In genomic region chr9:95566394-95566793, GRCm38 (mm10) we compare ENCODE assay signal across 30 mouse cellular contexts. TPM values are rescaled to one million over a fixed set of nuclear protein-coding genes. Genes with fewer than 3 reads are reported as not detected.
DNase-seq lines count a peak whose midpoint lies in the region; ATAC-seq and TF ChIP-seq lines count a peak whose summit lies in the region.
"Had no signal": no experiment of that assay in that cellular context is flagged by ENCODE, and none has a peak within 500 bp of the region (broad histone marks: within the 10 kb centered on the region; RNA-seq: fewer than 3 reads in every experiment).

No protein-coding gene starts in this region.

- intact Hi-C loops in heart, adult 2 months (cut with DNase I) = no loop called here

- no peak overlapping the region for H3K4me2 ChIP-seq in midbrain, embryonic 15.5 days
- H3K4me2 ChIP-seq: embryonic facial prominence, embryonic 13.5 days; forebrain, embryonic 12.5 days; heart, embryonic 12.5 days; heart, embryonic 15.5 days; hindbrain, embryonic 13.5 days had no signal

- H3K79me2 ChIP-seq in heart, adult 2 months (replicated peaks; ENCODE audit: control insufficient read depth, insufficient read depth, low read length) = no peaks in the 10 kb centered on the region

- peak overlapping the region; percentile 77 for H3K27ac ChIP-seq in heart, adult 2 months
- H3K27ac ChIP-seq in spleen, adult 2 months (ENCODE audit: insufficient read depth, low read length) = 0 out of 2 replicates have a peak overlapping the region, but pooled peaks have one; percentile 4
- no peak overlapping the region for H3K27ac ChIP-seq in midbrain, embryonic 15.5 days
- H3K27ac ChIP-seq: embryonic facial prominence, embryonic 10.5 days; embryonic facial prominence, embryonic 13.5 days; forebrain, embryonic 12.5 days; heart, embryonic 15.5 days; hindbrain, embryonic 10.5 days; hindbrain, embryonic 13.5 days; hindbrain, postnatal 0 days had no signal

- H3K4me1 ChIP-seq in heart, adult 2 months (ENCODE audit: control insufficient read depth, insufficient read depth, low read length) = no peaks in the 10 kb centered on the region
- H3K4me1 ChIP-seq in spleen, adult 2 months (ENCODE audit: control insufficient read depth, insufficient read depth, insufficient read length) = no peaks in the 10 kb centered on the region
- H3K4me1 ChIP-seq in midbrain, embryonic 15.5 days = peaks cover 14% of the 10 kb centered on the region
- H3K4me1 ChIP-seq: embryonic facial prominence, embryonic 13.5 days; forebrain, embryonic 12.5 days; hindbrain, embryonic 10.5 days had no signal

- no peak overlapping the region for H3K9ac ChIP-seq in heart, adult 2 months (ENCODE audit: low read depth, low read length)
- H3K9ac ChIP-seq in midbrain, embryonic 15.5 days = no peak overlapping the region
- H3K9ac ChIP-seq: embryonic facial prominence, embryonic 13.5 days; forebrain, embryonic 12.5 days; heart, embryonic 12.5 days; heart, embryonic 15.5 days; hindbrain, embryonic 13.5 days had no signal

- H3K9me3 ChIP-seq in midbrain, embryonic 15.5 days = no peaks in the 10 kb centered on the region
- H3K9me3 ChIP-seq: embryonic facial prominence, embryonic 10.5 days; embryonic facial prominence, embryonic 13.5 days; forebrain, embryonic 12.5 days; heart, embryonic 12.5 days; heart, embryonic 15.5 days; hindbrain, embryonic 10.5 days; hindbrain, embryonic 13.5 days had no signal

- no peaks in the 10 kb centered on the region; the same call in 1 of the 2 replicates for H3K36me3 ChIP-seq in heart, adult 2 months (ENCODE audit: control insufficient read depth, insufficient read depth, low read length)
- H3K36me3 ChIP-seq in spleen, adult 2 months (ENCODE audit: control insufficient read depth, insufficient read depth, low read length) = no peaks in the 10 kb centered on the region
- H3K36me3 ChIP-seq in midbrain, embryonic 15.5 days (replicated peaks) = no peaks in the 10 kb centered on the region
- H3K36me3 ChIP-seq: embryonic facial prominence, embryonic 10.5 days; embryonic facial prominence, embryonic 13.5 days; forebrain, embryonic 12.5 days; heart, embryonic 12.5 days; heart, embryonic 15.5 days; hindbrain, embryonic 10.5 days; hindbrain, embryonic 13.5 days had no signal

- TF ChIP-seq CTCF in heart, adult 2 months (IDR thresholded peaks at IDR 0.05) = no peak
- TF ChIP-seq CTCF in spleen, adult 2 months (IDR thresholded peaks at IDR 0.05; ENCODE audit: extremely low read depth, insufficient read depth, insufficient read length, insufficient replicate concordance) = no peak

- peak; percentile 91 for ATAC-seq in granulocyte monocyte progenitor cell, adult 5-6 weeks (replicated peaks; ENCODE audit: poor library complexity, severe bottlenecking)
- ATAC-seq in midbrain, embryonic 15.5 days (replicated peaks) = no peak
- ATAC-seq: CD4-positive, CD25-positive, alpha-beta regulatory T cell, adult 4 months; forebrain, embryonic 16.5 days; hindbrain, postnatal 0 days; inflammation-experienced regulatory T-cells, adult 6 months; intestine, embryonic 16.5 days; Patski had no signal

- 85% methylated on average over 10 of the region's 10 CpGs for WGBS in heart, adult 2 months
- 63% methylated on average over 10 of the region's 10 CpGs for WGBS in spleen, adult 2 months
- 87% methylated on average over 10 of the region's 10 CpGs for WGBS in midbrain, embryonic 15.5 days

- no peak for TF ChIP-seq EP300 in heart, adult 2 months (IDR thresholded peaks at IDR 0.05; ENCODE audit: insufficient read depth, low read depth, low read length)

- H3K4me3 ChIP-seq in heart, adult 2 months = no peak overlapping the region
- no peak overlapping the region for H3K4me3 ChIP-seq in spleen, adult 2 months (ENCODE audit: extremely low read depth, insufficient read depth, insufficient read length)
- H3K4me3 ChIP-seq in midbrain, embryonic 15.5 days = no peak overlapping the region
- H3K4me3 ChIP-seq: embryonic facial prominence, embryonic 10.5 days; embryonic facial prominence, embryonic 13.5 days; erythroblast, embryonic 14.5 days; forebrain, embryonic 12.5 days; heart, embryonic 12.5 days; heart, embryonic 15.5 days; hindbrain, embryonic 10.5 days; hindbrain, embryonic 13.5 days had no signal

- DNase-seq in heart, adult 2 months = no peak
- no peak for DNase-seq in heart, adult 9 months (ENCODE audit: low spot score in 2 of 2)
- DNase-seq in spleen, adult 2 months (ENCODE audit: low read depth in 1 of 2, low spot score in 2 of 2) = no peak
- DNase-seq in spleen, postnatal 10 days (ENCODE audit: low spot score in 2 of 2) = no peak
- DNase-seq in Muller cell, postnatal 12 days (ENCODE audit: inconsistent ontology term) = no peak
- DNase-seq: adrenal gland, adult 2 months; adrenal gland, postnatal 14 days; cerebellum, adult 11 months; embryo, embryonic 11 days; gastrocnemius, postnatal 10 days; gastrocnemius, postnatal 36 days; heart, adult 18-20 months; heart, postnatal 10 days; heart, postnatal 36 days had no signal

- H3K27me3 ChIP-seq in heart, adult 2 months (ENCODE audit: control insufficient read depth, insufficient read depth, low read length) = peaks cover 2% of the 10 kb centered on the region; the same call in 1 of the 2 replicates
- H3K27me3 ChIP-seq in spleen, adult 2 months (ENCODE audit: control insufficient read depth, insufficient read depth, low read length) = no peaks in the 10 kb centered on the region; the same call in 1 of the 2 replicates
- peaks cover 4% of the 10 kb centered on the region; the same call in 1 of the 2 replicates for H3K27me3 ChIP-seq in midbrain, embryonic 15.5 days (replicated peaks)
- H3K27me3 ChIP-seq: Patski had no signal

- no peak for TF ChIP-seq POLR2A in heart, adult 2 months (IDR thresholded peaks at IDR 0.05; ENCODE audit: insufficient read depth, low read depth, low read length)
- no peak for TF ChIP-seq POLR2A in spleen, adult 2 months (IDR thresholded peaks at IDR 0.05; ENCODE audit: low read depth, low read length)

RNA-seq across cellular contexts. Expression of gene Paqr9, which starts 6.9 kb away (rescaled TPM):
- 10 to 100 TPM; 38.5 to 42.5 TPM for total RNA-seq in heart, adult 2 months (2021)
- polyA plus RNA-seq in heart, adult 2 months (2012; rRNA removed) = 21.3 and 26.7 TPM in 2 replicates
- polyA plus RNA-seq in spleen, adult 2 months (2012; rRNA removed) = 16.5 and 21.3 TPM in 2 replicates
- total RNA-seq in granulocyte monocyte progenitor cell, adult 5-6 weeks (2014; fragmentation: Nextera tagmentation) = 0.02 and 0.04 TPM in 2 replicates
- under 0.01 and 0.09 TPM in 2 replicates for total RNA-seq in granulocyte monocyte progenitor cell, adult 5-6 weeks (2017)
- 5.1 and 5.3 TPM in 2 replicates for polyA plus RNA-seq in midbrain, embryonic 15.5 days (2015; fragmentation: Nextera tagmentation; extraction: Ambion mirVana)
- polyA plus RNA-seq: inflammation-experienced regulatory T-cells, adult 6 months had no signal

RNA-seq across cellular contexts. Expression of gene U2surp, which starts 54.6 kb away (rescaled TPM):
- total RNA-seq in heart, adult 2 months (2021) = 10 to 100 TPM; 31.9 to 39.9 TPM
- 3.4 and 8.0 TPM in 2 replicates for polyA plus RNA-seq in heart, adult 2 months (2012; rRNA removed)
- polyA plus RNA-seq in spleen, adult 2 months (2012; rRNA removed) = 1.6 and 1.7 TPM in 2 replicates
- total RNA-seq in granulocyte monocyte progenitor cell, adult 5-6 weeks (2014; fragmentation: Nextera tagmentation) = 84.3 and 94.2 TPM in 2 replicates
- 186 and 187 TPM in 2 replicates for total RNA-seq in granulocyte monocyte progenitor cell, adult 5-6 weeks (2017)
- 115 and 129 TPM in 2 replicates for polyA plus RNA-seq in midbrain, embryonic 15.5 days (2015; fragmentation: Nextera tagmentation; extraction: Ambion mirVana)

Comparison
In these comparisons a context has a peak if more than half of its experiments do, and no peak if none do; other contexts are left out.
1. RNA of gene U2surp, which starts 54.6 kb away (polyA plus RNA-seq): 115 to 129 TPM in midbrain, embryonic 15.5 days; 3.4 to 8.0 TPM in heart, adult 2 months and 1.6 to 1.7 TPM in spleen, adult 2 months; every median in the first group is over 10 times any median in the second.